Mouse (Mus musculus) stomach, embryonic 15.5 days (tissue): ENCODE measurements around the gene Hspb6. TPM values are rescaled to one million over a fixed set of nuclear protein-coding genes. Genes with fewer than 3 reads are reported as not detected.

Experiments used
- ATAC-seq: fragments of 200-750 bp; cut with Nextera tagmentation; 2 replicates; pipeline ENCODE4 v1.8.0; 2017; ENCODE audit warnings: low read depth, moderate number of reproducible peaks, moderate TSS enrichment; ENCODE audit not compliant: insufficient read depth, low FRiP score
- H3K27ac ChIP-seq: fragments of 300-500 bp; sonication (generic); 2 replicates; pipeline ENCODE4 v1.5.1; 2015; ENCODE audit warnings: mild to moderate bottlenecking, inconsistent platforms
- H3K27me3 ChIP-seq: fragments of 300-500 bp; sonication (generic); replicated peaks from 2 replicates; pipeline ENCODE4 v1.6.1; 2015; ENCODE audit warnings: inconsistent platforms
- H3K36me3 ChIP-seq: fragments of 300-500 bp; sonication (generic); 2 replicates; pipeline ENCODE4 v1.6.1; 2015; ENCODE audit warnings: inconsistent platforms
- H3K4me1 ChIP-seq: fragments of 300-500 bp; sonication (generic); 2 replicates; pipeline ENCODE4 v1.6.1; 2015; ENCODE audit warnings: inconsistent platforms
- H3K4me2 ChIP-seq: fragments of 300-500 bp; sonication (generic); 2 replicates; pipeline ENCODE4 v1.6.1; 2015; ENCODE audit warnings: mild to moderate bottlenecking, inconsistent platforms
- H3K4me3 ChIP-seq: fragments of 300-500 bp; sonication (generic); replicated peaks from 2 replicates; pipeline ENCODE4 v1.5.1; 2015; ENCODE audit warnings: inconsistent platforms
- H3K9ac ChIP-seq: fragments of 300-500 bp; sonication (generic); 2 replicates; pipeline ENCODE4 v1.6.1; 2015; ENCODE audit warnings: inconsistent platforms
- H3K9me3 ChIP-seq: fragments of 300-500 bp; sonication (generic); 2 replicates; pipeline ENCODE4 v1.6.1; 2016; ENCODE audit warnings: inconsistent platforms
- WGBS: fragments of 180-500 bp; shearing (Covaris S2); methylation state at CpG from one replicate; pipeline ENCODE4 v1.1.7; 2015; 5-methylcytosine and 5-hydroxymethylcytosine counted together
- polyA plus RNA-seq: library from polyadenylated mRNA; unstranded; fragments of >200 nt; fragmentation: Nextera tagmentation; extraction: Ambion mirVana; gene quantifications from 2 replicates; pipeline ENCODE4 v1.2.1, GENCODE M21; 2015

The Hspb6 gene
- 49.6 and 51.0 TPM in 2 replicates for polyA plus RNA-seq

- Histone ChIP-seq H3K9me3 (no peaks in the 10 kb centered on the region), H3K27me3 (no peaks in the 10 kb centered on the region), H3K36me3 (peaks cover 23% of the 10 kb centered on the region), H3K4me3 (peak within 1 kb of the TSS; percentile 76), H3K4me2 (peak within 1 kb of the TSS; percentile 97), H3K9ac (peak within 1 kb of the TSS; percentile 77), H3K4me1 (peaks cover 10% of the 10 kb centered on the region), H3K27ac (peak within 1 kb of the TSS; percentile 99)
- peak; percentile 96 for ATAC-seq
- WGBS, result 1% methylated on average over 44 of the region's 44 CpGs
Measured at GRCm38 (mm10) chr7:30552102-30553020, at the start of gene Hspb6, which contains the start of gene Proser3. Gene Hspb6 (plus strand): TSS chr7:30552178. Gene Proser3 (minus strand): TSS chr7:30552299.

GRCm38 (mm10) chr7:30508061-30508460 lies 43.9 kb upstream of the Hspb6 start:
- 62% methylated on average over 4 of the region's 4 CpGs for WGBS
- Histone ChIP-seq H3K9ac (no peak overlapping the region), H3K4me3 (no peak overlapping the region), H3K4me2 (no peak overlapping the region), H3K4me1 (no peaks in the 10 kb centered on the region), H3K9me3 (no peaks in the 10 kb centered on the region), H3K36me3 (no peaks in the 10 kb centered on the region), H3K27me3 (no peaks in the 10 kb centered on the region), H3K27ac (no peak overlapping the region)
- no peak for ATAC-seq

GRCm38 (mm10) chr7:30515003-30515760 lies 36.8 kb upstream of the Hspb6 start:
- no peak overlapping the region for H3K9ac ChIP-seq
- no peak overlapping the region for H3K27ac ChIP-seq
- 56% methylated on average over 24 of the region's 24 CpGs for WGBS
- H3K4me2 ChIP-seq, result no peak overlapping the region
- no peak for ATAC-seq
- no peaks in the 10 kb centered on the region for H3K4me1 ChIP-seq
- H3K9me3 ChIP-seq, result no peaks in the 10 kb centered on the region
- no peak overlapping the region for H3K4me3 ChIP-seq
- no peaks in the 10 kb centered on the region for H3K27me3 ChIP-seq
- H3K36me3 ChIP-seq, result no peaks in the 10 kb centered on the region

- Histone ChIP-seq H3K27me3 (no peaks in the 10 kb centered on the region), H3K4me2 (no peak overlapping the region), H3K4me3 (no peak overlapping the region), H3K9ac (no peak overlapping the region), H3K27ac (no peak overlapping the region), H3K9me3 (no peaks in the 10 kb centered on the region), H3K4me1 (no peaks in the 10 kb centered on the region), H3K36me3 (0 out of 2 replicates have a peak, but pooled peaks cover under 1% of the 10 kb centered on the region)
- 34% methylated on average over 8 of the region's 8 CpGs for WGBS
- ATAC-seq, result no peak
Measured at GRCm38 (mm10) chr7:30518325-30518724, 33.7 kb upstream of the Hspb6 start.

- 81% methylated on average over 4 of the region's 4 CpGs for WGBS
- Histone ChIP-seq H3K27me3 (no peaks in the 10 kb centered on the region), H3K27ac (no peak overlapping the region), H3K9ac (no peak overlapping the region), H3K9me3 (no peaks in the 10 kb centered on the region), H3K4me3 (no peak overlapping the region), H3K4me1 (no peaks in the 10 kb centered on the region), H3K36me3 (peaks cover 15% of the 10 kb centered on the region; the same call in 1 of the 2 replicates), H3K4me2 (no peak overlapping the region)
- no peak for ATAC-seq
Measured at GRCm38 (mm10) chr7:30520396-30520795, 31.6 kb upstream of the Hspb6 start.

GRCm38 (mm10) chr7:30520856-30521255 lies 31.1 kb upstream of the Hspb6 start:
- no peak for ATAC-seq

GRCm38 (mm10) chr7:30522871-30523270 lies 29.1 kb upstream of the Hspb6 start:
- no peak overlapping the region for H3K27ac ChIP-seq
- no peaks in the 10 kb centered on the region for H3K27me3 ChIP-seq
- no peaks in the 10 kb centered on the region for H3K9me3 ChIP-seq
- no peak overlapping the region for H3K9ac ChIP-seq
- no peak overlapping the region for H3K4me3 ChIP-seq
- ATAC-seq, result no peak
- H3K4me1 ChIP-seq, result peaks cover 14% of the 10 kb centered on the region; the same call in 1 of the 2 replicates
- H3K36me3 ChIP-seq, result peaks cover 19% of the 10 kb centered on the region
- WGBS, result 92% methylated on average over 10 of the region's 10 CpGs
- no peak overlapping the region for H3K4me2 ChIP-seq

More at GRCm38 (mm10) chr7:30520856-30521255, 31.1 kb upstream of the Hspb6 start:
- Histone ChIP-seq H3K9me3 (no peaks in the 10 kb centered on the region), H3K4me3 (no peak overlapping the region), H3K27me3 (no peaks in the 10 kb centered on the region), H3K36me3 (peaks cover 15% of the 10 kb centered on the region; the same call in 1 of the 2 replicates), H3K4me1 (0 out of 2 replicates have a peak, but pooled peaks cover 1% of the 10 kb centered on the region), H3K9ac (no peak overlapping the region), H3K4me2 (no peak overlapping the region), H3K27ac (no peak overlapping the region)
- 69% methylated on average over 5 of the region's 5 CpGs for WGBS

- no peaks in the 10 kb centered on the region for H3K9me3 ChIP-seq
- ATAC-seq, result no peak
- WGBS, result 86% methylated on average over 6 of the region's 6 CpGs
Measured at GRCm38 (mm10) chr7:30524487-30524886, 27.5 kb upstream of the Hspb6 start.

GRCm38 (mm10) chr7:30525954-30526353 lies 26.0 kb upstream of the Hspb6 start:
- H3K27ac ChIP-seq, result peak overlapping the region; percentile 26; the same call in 1 of the 2 replicates
- peaks cover 45% of the 10 kb centered on the region for H3K36me3 ChIP-seq
- WGBS, result 30% methylated on average over 10 of the region's 10 CpGs
- no peak overlapping the region for H3K9ac ChIP-seq
- H3K27me3 ChIP-seq, result no peaks in the 10 kb centered on the region
- ATAC-seq, result no peak
- H3K9me3 ChIP-seq, result no peaks in the 10 kb centered on the region
- no peak overlapping the region; the same call in 1 of the 2 replicates for H3K4me3 ChIP-seq
- H3K4me1 ChIP-seq, result peaks cover 14% of the 10 kb centered on the region; the same call in 1 of the 2 replicates
- H3K4me2 ChIP-seq, result peak overlapping the region; percentile 37

More at GRCm38 (mm10) chr7:30524487-30524886, 27.5 kb upstream of the Hspb6 start:
- H3K9ac ChIP-seq, result no peak overlapping the region
- H3K4me1 ChIP-seq, result peaks cover 14% of the 10 kb centered on the region; the same call in 1 of the 2 replicates
- H3K4me2 ChIP-seq, result no peak overlapping the region
- H3K36me3 ChIP-seq, result peaks cover 34% of the 10 kb centered on the region
- no peaks in the 10 kb centered on the region for H3K27me3 ChIP-seq
- H3K4me3 ChIP-seq, result no peak overlapping the region
- no peak overlapping the region for H3K27ac ChIP-seq

- H3K4me1 ChIP-seq, result peaks cover 16% of the 10 kb centered on the region; the same call in 1 of the 2 replicates
- WGBS, result 32% methylated on average over 17 of the region's 17 CpGs
- peak overlapping the region; percentile 37 for H3K4me2 ChIP-seq
- no peak for ATAC-seq
- H3K4me3 ChIP-seq, result no peak overlapping the region; the same call in 1 of the 2 replicates
- H3K27ac ChIP-seq, result peak overlapping the region; percentile 26; the same call in 1 of the 2 replicates
- no peak overlapping the region for H3K9ac ChIP-seq
- peaks cover 48% of the 10 kb centered on the region for H3K36me3 ChIP-seq
- H3K9me3 ChIP-seq, result no peaks in the 10 kb centered on the region
- H3K27me3 ChIP-seq, result no peaks in the 10 kb centered on the region
Measured at GRCm38 (mm10) chr7:30526399-30526798, 25.6 kb upstream of the Hspb6 start.

- H3K4me1 ChIP-seq, result peaks cover 19% of the 10 kb centered on the region; the same call in 1 of the 2 replicates
- H3K36me3 ChIP-seq, result peaks cover 52% of the 10 kb centered on the region
- no peaks in the 10 kb centered on the region for H3K9me3 ChIP-seq
- no peak overlapping the region for H3K9ac ChIP-seq
- H3K27ac ChIP-seq, result no peak overlapping the region
- H3K27me3 ChIP-seq, result no peaks in the 10 kb centered on the region
- no peak overlapping the region for H3K4me2 ChIP-seq
- H3K4me3 ChIP-seq, result no peak overlapping the region
- ATAC-seq, result no peak
- 68% methylated on average over 14 of the region's 14 CpGs for WGBS
Measured at GRCm38 (mm10) chr7:30526981-30527380, 25.0 kb upstream of the Hspb6 start.
